Mouse (Mus musculus): Measurements from ENCODE around the gene Aamdc.

DNA sequence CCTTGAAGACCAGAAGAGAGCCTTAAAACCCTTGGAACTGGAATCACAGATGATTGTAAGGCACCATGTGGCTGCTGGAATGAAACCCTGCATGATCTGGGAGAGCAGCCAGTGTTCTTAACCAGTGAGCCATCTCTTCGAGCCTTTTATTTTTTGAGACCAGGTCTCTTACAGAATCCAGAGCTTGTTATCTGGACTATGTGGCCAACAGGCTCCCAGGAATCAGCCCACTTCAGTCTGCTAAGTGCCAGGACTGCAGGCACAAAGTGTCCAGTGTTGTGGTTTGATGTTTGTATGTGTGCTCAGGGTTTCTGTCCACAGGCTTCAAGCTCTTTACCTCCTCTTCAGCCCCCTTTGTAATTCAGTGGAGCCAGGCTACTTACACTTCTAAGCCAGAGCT, 64.5 kb downstream of the Aamdc start:
- no peak for TF ChIP-seq CTCF (IDR thresholded peaks at IDR 0.05; ENCODE audit: insufficient read depth, low read depth, low read length)
- TF ChIP-seq POLR2A (IDR thresholded peaks at IDR 0.05; ENCODE audit: insufficient read depth, low read depth, low read length), result no peak
